Mouse (Mus musculus) retina, postnatal 1 day (tissue): ENCODE data around the gene Eif2ak1.
A peak's percentile ranks its signal among the peaks of the same experiment; 100 is the strongest.
"Not testable (repeated sequence)": the region's sequence is repeated elsewhere in the genome, so short reads cannot be mapped to it uniquely, and the experiment has no call there.

Experiments used
- DNase-seq: peaks from one replicate; pipeline ENCODE4 v3.0.0-alpha.2; 2012

The Eif2ak1 gene

GRCm38 (mm10) chr5:143817116-143817930 is at the start of gene Eif2ak1:
TSS of gene Eif2ak1 (plus strand) at chr5:143817788.
- peak; percentile 98 for DNase-seq

- DNase-seq = no peak
These were observed 35.6 kb upstream of the Eif2ak1 start for GRCm38 (mm10) chr5:143781951-143782350.

DNA sequence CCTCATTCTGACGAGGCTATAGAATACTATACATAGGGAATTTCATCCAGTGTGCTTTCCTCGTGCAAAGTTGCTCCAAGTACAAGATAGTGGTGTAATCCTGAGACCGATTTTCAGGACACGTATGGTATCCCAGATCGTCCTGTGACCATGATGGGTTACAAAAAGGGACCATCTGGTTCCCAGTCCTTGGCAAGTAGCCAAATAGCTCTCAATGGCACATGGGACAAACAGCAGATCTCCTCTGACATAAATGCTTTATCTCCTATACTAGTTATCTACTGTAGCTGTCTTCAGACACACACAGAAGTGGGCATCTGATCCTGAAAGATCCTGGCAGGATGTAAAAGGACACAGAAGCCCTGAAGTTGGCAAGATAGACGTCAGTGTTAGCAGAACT is 32.2 kb upstream of the Eif2ak1 start:
- DNase-seq = peak; percentile 24

- DNase-seq = not testable (repeated sequence)
These were observed 16.4 kb upstream of the Eif2ak1 start for GRCm38 (mm10) chr5:143801216-143801615.

DNA sequence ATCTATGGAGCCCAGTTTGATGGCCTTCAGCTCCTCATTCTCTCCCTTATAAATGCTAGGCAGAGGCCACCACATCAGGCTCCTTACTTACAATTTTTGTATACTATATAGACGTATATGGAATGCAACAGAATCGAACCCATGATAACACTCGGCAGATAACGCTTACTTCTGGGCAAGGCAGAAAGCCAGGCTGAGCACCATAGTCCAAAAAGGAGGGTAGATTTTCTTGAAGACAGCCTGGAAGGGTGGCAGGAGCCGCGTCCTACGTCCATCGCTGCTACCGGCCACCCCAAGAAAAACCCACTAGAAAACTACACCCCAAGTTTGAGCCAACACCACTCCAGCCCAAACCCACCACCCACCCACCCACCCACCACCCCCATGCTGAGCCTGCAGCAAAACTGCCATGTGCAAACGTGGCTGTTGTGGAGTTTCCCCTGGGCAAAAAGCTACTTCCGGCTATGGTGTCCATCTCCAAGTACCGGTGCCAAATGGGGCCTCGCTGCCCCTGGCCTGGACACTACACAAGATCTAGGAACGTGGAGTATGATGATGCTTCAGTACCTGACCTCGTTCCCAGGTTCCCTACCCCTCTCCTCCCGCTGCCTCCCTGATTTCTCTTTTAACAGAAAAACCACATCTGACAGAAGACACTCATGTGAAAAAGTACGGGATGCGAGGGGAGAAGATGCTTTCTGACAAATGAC is 13.4 kb upstream of the Eif2ak1 start:
- DNase-seq = no peak

DNA sequence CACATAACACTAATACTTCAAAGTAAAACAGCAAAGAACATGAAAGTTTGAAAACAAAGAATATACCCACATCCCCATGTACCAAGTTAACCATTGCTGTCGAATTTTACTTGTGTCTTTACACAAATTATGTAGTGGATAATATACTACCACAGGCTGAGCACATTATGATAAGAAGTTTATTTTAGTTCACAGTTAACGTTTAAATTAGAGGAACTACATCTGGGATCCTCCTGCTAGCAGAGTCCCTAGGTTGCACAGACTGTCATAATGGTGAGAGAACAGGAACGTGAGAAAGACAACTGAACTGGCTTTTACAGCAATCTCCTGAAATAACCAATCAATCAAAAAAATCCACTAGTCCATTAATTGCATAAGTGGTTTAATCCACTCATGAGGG is 10.3 kb upstream of the Eif2ak1 start:
- no peak for DNase-seq

DNA sequence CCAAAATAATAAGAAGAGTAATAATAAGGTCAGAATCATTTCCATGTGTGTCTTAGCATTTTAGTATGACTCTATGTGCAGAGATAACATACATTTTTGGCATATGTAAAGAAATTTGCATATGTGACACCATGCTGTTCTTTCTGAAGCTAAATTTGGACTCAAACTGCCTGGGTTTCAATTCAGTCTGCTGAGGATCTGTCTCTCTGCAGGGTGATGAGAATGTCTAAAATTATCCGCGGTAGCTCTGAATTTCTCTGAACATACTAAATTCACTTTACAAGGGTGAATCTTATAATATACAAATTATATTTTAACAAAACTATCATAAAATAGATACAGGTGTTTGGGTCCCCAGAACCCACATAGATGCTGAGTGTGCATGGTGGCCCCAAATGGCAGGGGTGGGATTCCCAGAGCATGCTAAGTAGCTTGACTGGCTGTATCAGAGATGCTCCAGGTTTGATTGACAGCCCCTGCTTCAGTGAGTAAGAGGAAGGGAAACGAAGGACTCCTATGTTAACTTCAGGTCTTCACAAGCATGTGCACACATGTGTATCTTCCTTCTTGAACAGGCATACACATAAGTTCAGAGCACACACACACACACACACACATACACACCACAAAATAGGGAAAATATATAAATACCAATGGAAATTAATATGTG is 8.0 kb upstream of the Eif2ak1 start:
- no peak for DNase-seq

DNA sequence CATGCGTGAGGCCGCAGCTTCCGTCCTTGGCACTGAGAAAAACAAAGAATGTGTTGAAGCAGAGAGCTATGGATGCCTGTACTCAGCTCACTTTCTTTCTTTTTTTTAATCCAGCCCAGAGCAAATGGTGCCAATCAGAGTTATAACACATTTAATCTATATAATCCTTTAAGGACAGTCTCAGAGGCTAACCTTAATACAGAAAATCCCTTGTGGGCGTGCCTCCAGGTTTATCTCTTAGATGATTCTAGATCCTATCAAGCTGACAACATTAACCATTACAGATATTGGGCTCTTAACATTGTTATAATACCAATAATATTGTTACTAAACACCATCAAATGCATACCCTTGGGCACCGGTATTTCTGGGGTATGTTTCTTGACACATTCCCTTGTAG is 5.9 kb upstream of the Eif2ak1 start:
- peak; percentile 63 for DNase-seq

GRCm38 (mm10) chr5:143814626-143815025 is 3.0 kb upstream of the Eif2ak1 start:
- DNase-seq = no peak

- no peak for DNase-seq
These were observed 333 bp downstream of the Eif2ak1 start for GRCm38 (mm10) chr5:143817931-143818311.

DNA sequence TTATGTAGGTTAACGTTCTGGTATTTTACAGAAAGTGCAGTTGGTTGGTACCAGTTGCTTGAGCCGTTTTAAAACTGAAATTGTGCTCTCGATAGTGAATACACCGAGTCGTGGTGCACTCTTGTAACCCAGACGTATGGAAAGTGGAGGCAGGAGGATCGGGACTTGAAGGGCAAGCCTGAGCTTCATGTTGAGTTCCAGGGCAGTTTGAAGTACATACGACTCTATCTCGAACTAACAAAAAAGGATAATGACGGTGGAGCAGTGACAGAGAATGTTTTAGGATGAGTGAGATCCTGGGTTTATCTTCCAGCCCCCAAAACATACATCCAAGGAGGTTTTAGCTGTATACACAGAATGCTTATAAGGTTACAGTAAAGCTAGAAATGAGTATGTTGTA is 873 bp downstream of the Eif2ak1 start:
- no peak for DNase-seq

- DNase-seq = no peak
These were observed 1.4 kb downstream of the Eif2ak1 start for GRCm38 (mm10) chr5:143818949-143819348.

DNA sequence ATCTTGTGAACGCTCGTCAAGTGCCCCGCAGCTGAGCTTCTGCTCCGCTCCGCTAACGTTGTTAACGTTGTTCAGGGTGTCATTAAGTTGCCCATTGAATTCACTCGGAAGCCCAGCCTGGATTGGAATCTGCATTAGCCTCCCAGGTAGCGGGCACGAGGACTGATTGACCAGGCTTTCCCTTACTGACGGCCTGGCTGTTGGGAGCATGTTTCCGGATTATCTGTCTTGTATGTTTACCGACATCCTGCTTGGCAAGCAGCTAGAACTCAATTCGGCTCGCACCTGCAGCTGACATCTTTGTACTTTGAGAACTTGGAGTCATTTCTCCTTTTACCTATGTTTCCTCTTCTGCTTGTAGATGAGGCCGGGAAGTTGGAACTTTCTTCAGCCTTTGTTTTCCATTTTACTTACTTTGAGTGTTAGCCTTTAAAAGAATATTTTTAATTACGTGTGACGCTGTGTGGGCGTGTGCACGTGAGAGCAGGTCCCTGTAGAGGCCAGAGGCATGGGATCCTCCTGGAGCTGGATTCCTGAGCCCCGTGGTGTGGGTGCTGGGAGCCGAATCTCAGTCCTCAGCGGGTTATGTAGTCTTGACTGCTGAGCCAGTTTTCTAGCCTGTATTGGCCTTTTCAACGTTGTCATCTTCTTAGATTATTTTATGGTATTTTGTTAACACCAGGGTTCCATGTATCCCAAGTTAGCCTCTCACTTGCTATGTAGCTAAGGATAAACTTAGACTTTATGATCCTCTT is 2.5 kb downstream of the Eif2ak1 start:
- DNase-seq = no peak

DNA sequence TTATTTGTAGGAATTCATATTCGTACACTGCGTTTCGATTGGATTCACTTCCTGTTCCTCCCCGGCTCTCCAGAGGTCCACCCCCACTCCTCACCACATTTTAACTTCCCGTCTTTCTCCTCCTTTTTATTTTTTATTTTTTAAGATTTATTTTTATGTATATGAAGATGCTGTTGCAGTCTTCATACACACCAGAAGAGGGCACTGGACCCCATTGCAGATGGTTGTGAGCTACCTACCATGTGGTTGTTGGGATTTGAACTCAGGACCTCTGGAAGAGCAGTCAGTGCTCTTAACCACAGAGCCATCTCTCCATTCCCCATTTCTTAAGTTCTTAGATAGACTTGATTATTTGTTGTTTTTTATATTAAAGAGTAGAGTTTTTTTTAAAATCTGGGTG is 3.2 kb downstream of the Eif2ak1 start:
- DNase-seq = no peak

- DNase-seq = no peak
These were observed 54.1 kb downstream of the Eif2ak1 start for GRCm38 (mm10) chr5:143871547-143872169.

DNA sequence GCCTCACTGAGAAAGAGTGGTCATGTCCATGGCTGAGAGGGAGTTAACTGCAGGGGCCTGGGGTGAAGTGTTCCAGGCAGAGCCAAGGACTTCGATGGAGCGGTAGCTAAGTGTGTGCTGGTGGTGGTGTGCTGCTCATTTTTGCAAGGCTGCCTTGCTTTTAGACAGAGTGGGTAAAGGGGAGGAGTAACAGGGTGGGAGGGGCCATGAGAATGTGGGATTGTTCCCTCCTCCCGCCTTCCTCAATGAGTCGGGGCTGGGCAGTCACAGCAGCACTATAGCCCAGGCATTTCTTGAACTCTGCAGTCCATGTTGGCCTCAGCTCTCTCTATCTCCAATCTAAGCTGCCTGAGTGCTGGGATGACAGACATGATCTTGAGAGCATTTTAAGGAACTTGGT is 57.0 kb downstream of the Eif2ak1 start:
- no peak for DNase-seq

DNA sequence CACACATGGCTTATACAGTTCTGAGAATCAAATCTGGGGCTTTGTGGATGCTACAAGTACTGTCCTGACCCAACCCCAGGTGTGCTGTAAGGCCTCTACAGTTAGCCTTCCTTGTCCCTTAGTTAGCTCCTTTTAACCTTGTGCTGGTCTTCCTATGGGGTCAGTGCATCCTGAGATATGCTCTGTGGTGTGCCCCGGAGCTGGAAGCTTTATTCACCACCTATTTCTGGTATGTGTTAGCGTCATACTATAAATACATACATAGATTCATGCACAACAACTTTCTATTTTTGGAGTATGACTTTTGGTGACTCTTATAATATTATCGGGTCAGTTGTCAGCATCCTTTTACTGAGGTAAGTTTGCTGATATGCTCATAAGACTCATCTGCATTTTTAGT is 67.7 kb downstream of the Eif2ak1 start:
- no peak for DNase-seq

DNA sequence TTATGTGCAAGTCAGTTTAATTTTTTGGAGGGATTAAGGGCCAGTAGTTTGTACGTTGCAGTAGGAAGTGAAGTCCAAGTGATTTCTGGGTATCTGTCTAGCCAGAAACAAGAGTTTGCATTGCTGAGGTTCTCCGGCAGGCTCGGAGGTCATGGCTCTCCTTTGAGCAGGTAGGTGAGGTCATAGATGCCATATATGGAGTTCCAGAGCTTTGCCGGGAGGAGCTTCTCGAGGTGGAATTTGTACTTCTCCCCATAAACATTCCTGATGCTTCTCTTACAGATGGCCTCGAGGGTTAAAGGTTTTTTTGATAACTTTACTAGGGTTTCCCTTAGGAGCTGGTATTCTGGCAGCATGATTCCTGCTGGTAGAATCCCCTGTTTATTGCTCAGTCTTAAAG is 73.2 kb downstream of the Eif2ak1 start:
- no peak for DNase-seq

GRCm38 (mm10) chr5:143892255-143892886 is 74.8 kb downstream of the Eif2ak1 start:
- no peak for DNase-seq

- no peak for DNase-seq
These were observed 75.8 kb downstream of the Eif2ak1 start for GRCm38 (mm10) chr5:143893396-143893795.

GRCm38 (mm10) chr5:143897635-143898330 is 80.2 kb downstream of the Eif2ak1 start, which contains the start of gene Ankrd61:
TSS of gene Ankrd61 (minus strand) at chr5:143897685.
- DNase-seq = no peak
